Mouse (Mus musculus): Measurements from ENCODE around the gene Map3k10. TPM values are rescaled to one million over a fixed set of nuclear protein-coding genes. Genes with fewer than 3 reads are reported as not detected.

Gene Map3k10
- polyA plus RNA-seq, 1 experiment = 145 TPM

GRCm38 (mm10) chr7:27610370-27610769 is 64.0 kb downstream of the Map3k10 start:
- no peak for DNase-seq (ENCODE audit: extremely low spot score in 1 of 2, low spot score in 1 of 2)

- DNase-seq (ENCODE audit: extremely low spot score in 1 of 2, low spot score in 1 of 2) = no peak
Observed at GRCm38 (mm10) chr7:27609688-27610087, 64.7 kb downstream of the Map3k10 start.

- no peak for DNase-seq (ENCODE audit: extremely low spot score in 1 of 2, low spot score in 1 of 2)
Observed at GRCm38 (mm10) chr7:27609285-27609684, 65.1 kb downstream of the Map3k10 start.

GRCm38 (mm10) chr7:27608130-27608529 is 66.3 kb downstream of the Map3k10 start:
- DNase-seq (ENCODE audit: extremely low spot score in 1 of 2, low spot score in 1 of 2) = no peak

- DNase-seq (ENCODE audit: extremely low spot score in 1 of 2, low spot score in 1 of 2) = peak in 1 of 2 experiments; percentile 53
Observed at GRCm38 (mm10) chr7:27607580-27607979, 66.8 kb downstream of the Map3k10 start.

- DNase-seq (ENCODE audit: extremely low spot score in 1 of 2, low spot score in 1 of 2) = no peak
Observed at GRCm38 (mm10) chr7:27606481-27607254, 67.7 kb downstream of the Map3k10 start.

Other genes starting within 250 kb of the Map3k10 start
- 131 and 135 TPM in 2 replicates for gene Sptbn4, start 226.9 kb downstream of the Map3k10 start, polyA plus RNA-seq (2012; rRNA removed)
- 21.4 and 23.6 TPM in 2 replicates for gene Blvrb, start 226.6 kb downstream of the Map3k10 start, polyA plus RNA-seq (2012; rRNA removed)
- 3.8 and 5.0 TPM in 2 replicates for gene Sertad3, start 200.8 kb downstream of the Map3k10 start, polyA plus RNA-seq (2012; rRNA removed)
- 14.0 and 16.9 TPM in 2 replicates for gene Sertad1, start 187.7 kb downstream of the Map3k10 start, polyA plus RNA-seq (2012; rRNA removed)
- gene Prx, start 175.3 kb downstream of the Map3k10 start, polyA plus RNA-seq (2012; rRNA removed) = 0.29 and 0.46 TPM in 2 replicates
- 0.44 and 0.66 TPM in 2 replicates for gene Hipk4, start 151.3 kb downstream of the Map3k10 start, polyA plus RNA-seq (2012; rRNA removed)
- gene Pld3, start 121.4 kb downstream of the Map3k10 start, polyA plus RNA-seq (2012; rRNA removed) = 933 and 972 TPM in 2 replicates
- gene 2310022A10Rik, start 121.4 kb downstream of the Map3k10 start, polyA plus RNA-seq (2012; rRNA removed) = 32.0 and 32.3 TPM in 2 replicates
- gene Akt2, start 83.0 kb downstream of the Map3k10 start, polyA plus RNA-seq (2012; rRNA removed) = 114 and 122 TPM in 2 replicates
- gene Ttc9b, start 20.7 kb downstream of the Map3k10 start, polyA plus RNA-seq (2012; rRNA removed) = 139 and 148 TPM in 2 replicates
- gene Zfp607b, start 14.7 kb upstream of the Map3k10 start, polyA plus RNA-seq (2012; rRNA removed) = 7.2 and 8.2 TPM in 2 replicates
- 17.6 and 19.6 TPM in 2 replicates for gene Zfp60, start 56.8 kb upstream of the Map3k10 start, polyA plus RNA-seq (2012; rRNA removed)
- 3.6 and 5.0 TPM in 2 replicates for gene Zfp626, start 132.6 kb upstream of the Map3k10 start, polyA plus RNA-seq (2012; rRNA removed)
- 3.5 and 3.8 TPM in 2 replicates for gene Zfp59, start 164.0 kb upstream of the Map3k10 start, polyA plus RNA-seq (2012; rRNA removed)
- 0.61 and 0.98 TPM in 2 replicates for gene Zfp607a, start 182.9 kb upstream of the Map3k10 start, polyA plus RNA-seq (2012; rRNA removed)

Data from frontal cortex, adult 2 months (tissue).